Mouse (Mus musculus) embryonic facial prominence, embryonic 14.5 days (tissue): Measurements from ENCODE around the gene Arhgef1. TPM values are rescaled to one million over a fixed set of nuclear protein-coding genes. Genes with fewer than 3 reads are reported as not detected.

Source experiments
- ATAC-seq: fragments of 200-750 bp; cut with Nextera tagmentation; 2 replicates; pipeline ENCODE4 v1.8.0; 2017; ENCODE audit warnings: low read depth, moderate number of reproducible peaks, moderate TSS enrichment
- DNase-seq: peaks from one replicate; pipeline ENCODE4 v3.0.0-alpha.2; 2015; ENCODE audit warnings: low spot score
- H3K27ac ChIP-seq: fragments of 300-500 bp; sonication (generic); replicated peaks from 2 replicates; pipeline ENCODE4 v1.5.1; 2014; ENCODE audit warnings: low read depth, mild to moderate bottlenecking, low read length, moderate library complexity
- H3K27me3 ChIP-seq: fragments of 300-500 bp; sonication (generic); replicated peaks from 2 replicates; pipeline ENCODE4 v1.6.1; 2014; ENCODE audit warnings: low read length; ENCODE audit not compliant: control insufficient read depth, insufficient read depth
- H3K36me3 ChIP-seq: fragments of 300-500 bp; sonication (generic); 2 replicates; pipeline ENCODE4 v1.6.1; 2014; ENCODE audit warnings: low read length, mixed read lengths; ENCODE audit not compliant: control insufficient read depth, insufficient read depth
- H3K4me1 ChIP-seq: fragments of 300-500 bp; sonication (generic); 2 replicates; pipeline ENCODE4 v1.6.1; 2014; ENCODE audit warnings: antibody characterized with exemption, low read length; ENCODE audit not compliant: control insufficient read depth, insufficient read depth
- H3K4me2 ChIP-seq: fragments of 300-500 bp; sonication (generic); 2 replicates; pipeline ENCODE4 v1.6.1; 2014; ENCODE audit warnings: low read depth, mild to moderate bottlenecking, low read length, moderate library complexity, mixed read lengths
- H3K4me3 ChIP-seq: fragments of 300-500 bp; sonication (generic); 2 replicates; pipeline ENCODE4 v1.5.1; 2014; ENCODE audit warnings: low read depth, mild to moderate bottlenecking, low read length
- H3K9ac ChIP-seq: fragments of 300-500 bp; sonication (generic); 2 replicates; pipeline ENCODE4 v1.6.1; 2014; ENCODE audit warnings: low read depth, mild to moderate bottlenecking, low read length, moderate library complexity, mixed read lengths
- H3K9me3 ChIP-seq: fragments of 300-500 bp; sonication (generic); 2 replicates; pipeline ENCODE4 v1.6.1; 2016; ENCODE audit warnings: low read length; ENCODE audit not compliant: control insufficient read depth
- WGBS: fragments of 180-500 bp; shearing (Covaris S2); extraction: QIAGEN DNeasy Blood & Tissue Kit; methylation state at CpG from one replicate; pipeline ENCODE4 v1.1.7; 2014; 5-methylcytosine and 5-hydroxymethylcytosine counted together
- microRNA-seq: library from miRNA; unstranded; fragments of <30 nt; microRNA quantifications from one replicate; pipeline ENCODE4, GENCODE M21; 2016; ENCODE audit warnings: borderline number of aligned reads
- polyA plus RNA-seq: library from polyadenylated mRNA; unstranded; fragments of >200 nt; fragmentation: Nextera tagmentation; extraction: Ambion mirVana; gene quantifications from 2 replicates; pipeline ENCODE4 v1.2.1, GENCODE M21; 2014

The Arhgef1 gene
- polyA plus RNA-seq, 1 experiment from 2014 or later: 86.7 TPM

GRCm38 (mm10) chr7:24973902-24974301 is 71.2 kb downstream of the Arhgef1 start:
- Histone ChIP-seq H3K36me3 (no peaks in the 10 kb centered on the region), H3K4me1 (peaks cover 4% of the 10 kb centered on the region), H3K9me3 (no peaks in the 10 kb centered on the region), H3K27ac (no peak overlapping the region), H3K9ac (no peak overlapping the region), H3K4me3 (no peak overlapping the region), H3K27me3 (no peaks in the 10 kb centered on the region), H3K4me2 (no peak overlapping the region)
- WGBS: 65% methylated on average over 5 of the region's 5 CpGs
- no peak for DNase-seq
- ATAC-seq: no peak

DNA sequence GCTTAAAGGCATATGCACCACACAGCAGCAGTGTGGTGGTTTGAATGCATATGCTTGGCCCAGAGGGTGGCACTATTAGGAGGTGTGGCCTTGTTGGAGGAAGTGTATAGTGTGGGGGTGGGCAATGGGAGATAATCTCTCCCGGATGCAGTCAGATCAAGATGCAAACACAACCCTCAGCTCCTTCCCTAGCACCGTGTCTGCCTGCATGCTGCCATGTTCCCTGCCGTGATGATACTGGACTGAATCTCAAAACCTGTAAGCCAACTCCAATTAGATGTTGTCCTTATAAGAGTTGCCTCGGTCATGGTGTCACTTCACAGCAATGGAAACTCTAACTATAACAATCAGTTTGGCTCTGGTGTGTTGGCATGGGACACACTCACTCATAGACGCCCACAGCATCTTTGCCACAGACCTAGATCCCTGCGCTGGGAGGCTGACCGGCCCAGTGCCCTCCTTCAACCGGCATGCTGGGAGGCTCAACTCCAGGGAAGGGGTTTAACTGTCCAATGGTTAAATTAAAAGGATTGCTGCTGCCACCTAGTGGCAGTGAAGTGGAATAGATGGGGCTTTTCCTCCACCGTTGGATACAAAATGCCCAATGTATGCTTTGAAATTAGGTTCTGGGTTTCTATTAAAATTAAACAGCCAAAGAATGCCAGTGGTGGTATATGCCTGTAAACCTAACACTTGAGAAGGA is 72.3 kb downstream of the Arhgef1 start:
- no peaks in the 10 kb centered on the region for H3K9me3 ChIP-seq
- H3K4me2 ChIP-seq: no peak overlapping the region
- H3K4me1 ChIP-seq: peaks cover 4% of the 10 kb centered on the region
- H3K27ac ChIP-seq: no peak overlapping the region
- 24% methylated on average over 9 of the region's 9 CpGs for WGBS
- no peaks in the 10 kb centered on the region for H3K27me3 ChIP-seq
- ATAC-seq (no peak), DNase-seq (peak; percentile 44)
- no peaks in the 10 kb centered on the region for H3K36me3 ChIP-seq
- no peak overlapping the region for H3K9ac ChIP-seq
- no peak overlapping the region for H3K4me3 ChIP-seq

Small RNA genes within 50 kb of the gene (microRNA-seq; reads per million reads assigned to microRNA genes)
- not detected for gene Mir7046

Other genes with a start within 250 kb of the Arhgef1 start
- gene Tex101, start 226.2 kb upstream of the Arhgef1 start, polyA plus RNA-seq: not detected in 2 replicates
- gene BC049730, start 193.7 kb upstream of the Arhgef1 start, polyA plus RNA-seq: not detected in 2 replicates
- not detected in 2 replicates for gene Gm4763, start 176.0 kb upstream of the Arhgef1 start, polyA plus RNA-seq
- 0.70 and 0.98 TPM in 2 replicates for gene Cd177, start 142.6 kb upstream of the Arhgef1 start, polyA plus RNA-seq
- gene Ceacam10, start 125.7 kb upstream of the Arhgef1 start, polyA plus RNA-seq: 0.46 and 0.56 TPM in 2 replicates
- gene Gm9844, start 40.7 kb upstream of the Arhgef1 start, polyA plus RNA-seq: 14.7 and 16.4 TPM in 2 replicates
- not detected in 2 replicates for gene Lypd4, start 33.0 kb upstream of the Arhgef1 start, polyA plus RNA-seq
- not detected in 2 replicates for gene Dmrtc2, start 32.9 kb upstream of the Arhgef1 start, polyA plus RNA-seq
- 3,017 and 3,062 TPM in 2 replicates for gene Rps19, start 18.5 kb upstream of the Arhgef1 start, polyA plus RNA-seq
- gene Cd79a, start 5.5 kb upstream of the Arhgef1 start, polyA plus RNA-seq: 0.35 and 0.60 TPM in 2 replicates
- gene Gm4881, start 41.6 kb downstream of the Arhgef1 start, polyA plus RNA-seq: not detected in 2 replicates
- gene Rabac1, start 69.8 kb downstream of the Arhgef1 start, polyA plus RNA-seq: 218 and 219 TPM in 2 replicates
- gene Atp1a3, start 103.0 kb downstream of the Arhgef1 start, polyA plus RNA-seq: 7.2 and 9.0 TPM in 2 replicates
- 7.0 and 8.3 TPM in 2 replicates for gene Grik5, start 169.4 kb downstream of the Arhgef1 start, polyA plus RNA-seq
- gene Zfp574, start 169.7 kb downstream of the Arhgef1 start, polyA plus RNA-seq: 24.1 and 25.2 TPM in 2 replicates